9 mouse cellular contexts compared by ENCODE assay signal in genomic region chr7:68114983-68115715, GRCm38 (mm10).
DNase-seq lines count a peak whose midpoint lies in the region; TF ChIP-seq lines count a peak whose summit lies in the region.
"Had no signal": no experiment of that assay in that cellular context is flagged by ENCODE, and none has a peak within 500 bp of the region (broad histone marks: within the 10 kb centered on the region; RNA-seq: fewer than 3 reads in every experiment).

No protein-coding gene starts in this region.

- intact Hi-C loops in heart, adult 2 months (cut with DNase I), result no loop called here
- intact Hi-C loops in heart, postnatal 25 days (cut with DNase I), result no loop called here

- TF ChIP-seq CTCF in heart, adult 2 months (IDR thresholded peaks at IDR 0.05), result no peak
- no peak for TF ChIP-seq CTCF in cortical plate, adult 2 months (IDR thresholded peaks at IDR 0.05; ENCODE audit: extremely low read depth, insufficient read depth, low read length)
- TF ChIP-seq CTCF in liver, adult 2 months (IDR thresholded peaks at IDR 0.05; ENCODE audit: low read depth, low read length), result no peak

- H3K27ac ChIP-seq in heart, adult 2 months, result no peak overlapping the region
- 0 out of 2 replicates have a peak overlapping the region, but pooled peaks have one; percentile 39 for H3K27ac ChIP-seq in cortical plate, adult 2 months (ENCODE audit: insufficient read depth, low read length)
- H3K27ac ChIP-seq in liver, adult 2 months (replicated peaks; ENCODE audit: insufficient read depth, low read depth, low read length), result no peak overlapping the region
- H3K27ac ChIP-seq: intestine, embryonic 15.5 days; midbrain, embryonic 15.5 days had no signal

- DNase-seq in heart, adult 2 months, result peak; percentile 35 to 38
- no peak for DNase-seq in heart, postnatal 25 days (ENCODE audit: low spot score)
- DNase-seq in heart, adult 9 months (ENCODE audit: low spot score in 2 of 2), result peak; percentile 41 to 47
- DNase-seq in liver, adult 2 months (ENCODE audit: extremely low read depth, low read depth, low spot score), result peak; percentile 9
- no peak for DNase-seq in cerebellum, adult 9-10 months
- no peak for DNase-seq in right cerebral cortex, postnatal 14 days

- no peak overlapping the region for H3K9ac ChIP-seq in heart, adult 2 months (ENCODE audit: low read depth, low read length)
- H3K9ac ChIP-seq in liver, adult 2 months (ENCODE audit: low read depth, low read length), result no peak overlapping the region
- H3K9ac ChIP-seq: intestine, embryonic 15.5 days; midbrain, embryonic 15.5 days had no signal

- TF ChIP-seq EP300 in heart, adult 2 months (IDR thresholded peaks at IDR 0.05; ENCODE audit: insufficient read depth, low read depth, low read length), result no peak

- H3K4me3 ChIP-seq in heart, adult 2 months, result no peak overlapping the region
- no peak overlapping the region for H3K4me3 ChIP-seq in cortical plate, adult 2 months (ENCODE audit: insufficient read depth, low read length)
- H3K4me3 ChIP-seq in liver, adult 2 months (ENCODE audit: insufficient read depth, low read depth, low read length), result no peak overlapping the region
- H3K4me3 ChIP-seq: intestine, embryonic 15.5 days; midbrain, embryonic 15.5 days had no signal

- H3K27me3 ChIP-seq in heart, adult 2 months (ENCODE audit: control insufficient read depth, insufficient read depth, low read length), result no peaks in the 10 kb centered on the region
- peaks cover 13% of the 10 kb centered on the region; the same call in 1 of the 2 replicates for H3K27me3 ChIP-seq in liver, adult 2 months (ENCODE audit: control insufficient read depth, insufficient read depth, low read length)
- H3K27me3 ChIP-seq: intestine, embryonic 15.5 days; midbrain, embryonic 15.5 days had no signal

- H3K4me1 ChIP-seq in heart, adult 2 months (ENCODE audit: control insufficient read depth, insufficient read depth, low read length), result peaks cover 2% of the 10 kb centered on the region; the same call in 1 of the 2 replicates
- peaks cover 10% of the 10 kb centered on the region for H3K4me1 ChIP-seq in cortical plate, adult 2 months (ENCODE audit: control insufficient read depth, insufficient read depth, low read length)
- H3K4me1 ChIP-seq in liver, adult 2 months (ENCODE audit: control insufficient read depth, insufficient read depth, low read length), result no peaks in the 10 kb centered on the region

- H3K36me3 ChIP-seq in heart, adult 2 months (ENCODE audit: control insufficient read depth, insufficient read depth, low read length), result no peaks in the 10 kb centered on the region
- no peaks in the 10 kb centered on the region for H3K36me3 ChIP-seq in liver, adult 2 months (ENCODE audit: control insufficient read depth, insufficient read depth, low read length)
- H3K36me3 ChIP-seq: intestine, embryonic 15.5 days; midbrain, embryonic 15.5 days had no signal

- no peak for TF ChIP-seq POLR2A in heart, adult 2 months (IDR thresholded peaks at IDR 0.05; ENCODE audit: insufficient read depth, low read depth, low read length)
- no peak for TF ChIP-seq POLR2A in cortical plate, adult 2 months (IDR thresholded peaks at IDR 0.05; ENCODE audit: extremely low read depth, insufficient read depth, low read length)
- TF ChIP-seq POLR2A in liver, adult 2 months (IDR thresholded peaks at IDR 0.05; ENCODE audit: extremely low read depth, insufficient read depth, low read length), result no peak

- H3K79me2 ChIP-seq in heart, adult 2 months (replicated peaks; ENCODE audit: control insufficient read depth, insufficient read depth, low read length), result no peaks in the 10 kb centered on the region; the same call in 1 of the 2 replicates
- H3K79me2 ChIP-seq in liver, adult 2 months (ENCODE audit: control insufficient read depth, insufficient read depth, low read length), result no peaks in the 10 kb centered on the region

- WGBS in heart, adult 2 months, result 66% methylated on average over 21 of the region's 21 CpGs
- 61% methylated on average over 21 of the region's 21 CpGs for WGBS in liver, adult 2 months

Comparison
In these comparisons a context has a peak if more than half of its experiments do, and no peak if none do; other contexts are left out.
1. DNase-seq: peak in heart, adult 2 months (2 of 2), heart, adult 9 months (2 of 2) and liver, adult 2 months (single experiment); none in heart, postnatal 25 days (single experiment), cerebellum, adult 9-10 months (single experiment) and right cerebral cortex, postnatal 14 days (single experiment).